1 mouse cellular context compared by ENCODE assay signal in the genomic region with DNA sequence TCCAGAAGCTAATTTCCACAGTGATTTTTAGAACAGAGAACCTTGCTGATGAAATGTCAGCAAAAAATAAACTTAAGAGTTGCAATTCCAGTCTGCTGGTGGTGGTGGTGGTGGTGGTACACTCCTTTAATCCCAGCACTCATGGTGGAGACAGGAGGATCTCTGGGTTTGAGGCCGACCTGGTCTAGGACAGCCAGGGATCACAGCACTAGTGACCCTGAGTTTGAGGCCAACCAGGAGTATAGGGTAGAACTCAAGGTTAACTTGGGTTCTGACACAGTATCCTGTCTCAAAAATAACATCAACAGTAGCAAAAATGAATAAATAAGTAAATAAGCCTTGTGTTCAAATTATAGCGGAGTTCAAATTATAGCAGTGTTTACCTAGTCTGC.
TF ChIP-seq lines count a peak whose summit lies in the region.

No protein-coding gene starts in this region.

TF ChIP-seq in MEL, 35 proteins besides CTCF, POLR2A, EP300 and RAD21:
- 0 out of 2 replicates have a peak, but pooled peaks have one; percentile 15 for TF ChIP-seq POLR2AphosphoS2 (IDR thresholded peaks at IDR 0.05; ENCODE audit: low read length)
- TF ChIP-seq USF1 (IDR thresholded peaks at IDR 0.05; ENCODE audit: low read depth, low read length), result no peak
